Mouse (Mus musculus) NIH3T3 (cell line): ENCODE measurements around the gene Ptpn21.

ENCODE experiments used
- DNase-seq: peaks from one replicate; pipeline ENCODE4 v3.0.0-alpha.2; 2012; ENCODE audit warnings: low read depth

Gene Ptpn21

DNA sequence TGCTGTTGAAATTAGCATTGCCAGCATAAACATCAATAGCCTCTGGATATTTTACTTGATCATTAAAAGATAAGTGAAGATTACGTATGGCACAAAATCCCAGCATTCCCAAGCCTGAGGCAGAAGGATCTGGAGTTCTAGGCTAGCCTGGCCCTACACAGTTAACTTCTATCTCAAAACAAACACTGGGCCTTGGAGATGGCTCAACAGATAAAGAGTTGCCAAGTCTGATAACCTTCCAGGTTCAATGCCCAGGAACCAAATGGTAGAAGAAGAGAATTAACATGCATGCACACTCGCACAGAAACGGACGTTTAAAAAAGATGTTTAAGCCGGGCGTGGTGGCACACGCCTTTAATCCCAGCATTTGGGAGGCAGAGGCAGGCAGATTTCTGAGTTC is 13.0 kb downstream of the Ptpn21 start:
- DNase-seq: no peak

DNA sequence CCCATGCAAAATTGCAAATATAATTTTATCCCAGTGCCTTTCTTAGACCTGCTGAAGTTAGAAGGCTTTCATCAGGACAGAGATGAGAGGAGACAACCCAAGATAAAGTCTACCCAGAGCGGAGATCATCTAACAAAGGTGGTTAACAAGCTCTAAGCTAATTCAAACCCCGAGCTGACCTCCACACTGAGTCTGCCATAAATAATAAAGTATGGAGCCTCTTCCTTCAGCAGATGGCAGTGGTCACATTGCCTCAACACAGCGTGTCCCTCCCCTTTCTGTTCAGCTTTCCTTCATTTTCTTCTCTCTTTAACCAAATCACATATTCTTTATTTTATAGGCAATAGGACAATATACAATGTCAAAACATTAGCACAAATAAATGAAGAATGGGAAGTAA is 16.2 kb downstream of the Ptpn21 start:
- no peak for DNase-seq

DNA sequence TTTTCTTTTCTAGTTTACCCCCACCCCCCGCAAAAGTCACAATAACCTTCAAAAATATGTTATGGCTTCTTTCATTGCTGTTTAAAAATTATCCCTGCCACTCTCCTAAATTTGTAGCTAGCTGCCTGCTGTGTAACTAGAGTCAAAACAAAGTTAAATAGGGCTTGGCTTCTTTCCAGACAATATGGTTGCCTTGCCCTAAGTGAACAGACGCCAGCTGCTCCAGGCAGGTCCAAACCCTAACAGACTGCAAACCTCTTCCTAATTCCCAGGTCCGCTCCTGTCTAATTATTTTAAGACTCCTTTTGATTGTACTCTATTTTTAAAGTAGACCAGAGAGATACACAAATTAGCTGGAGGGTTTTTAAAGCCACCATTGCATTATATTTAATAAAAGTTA is 16.6 kb downstream of the Ptpn21 start:
- no peak for DNase-seq

DNA sequence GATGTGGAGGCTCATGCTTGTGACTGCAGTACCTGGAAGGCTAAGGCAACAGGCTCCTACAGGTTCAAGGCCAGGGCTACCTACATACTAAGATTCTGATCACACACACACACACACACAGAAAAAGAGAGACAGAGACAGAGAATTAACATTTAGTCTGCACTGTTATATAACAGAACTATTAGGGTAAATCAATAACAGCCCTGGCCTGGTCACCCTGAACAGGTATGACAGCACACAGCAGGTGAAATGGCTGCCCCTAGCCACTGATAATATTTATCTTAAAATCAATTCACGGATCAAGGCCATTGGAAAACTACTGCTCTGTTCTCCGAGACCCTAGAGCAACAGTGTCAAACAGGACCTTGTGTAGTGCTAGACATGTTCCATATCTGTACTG is 21.1 kb downstream of the Ptpn21 start:
- DNase-seq: no peak

DNA sequence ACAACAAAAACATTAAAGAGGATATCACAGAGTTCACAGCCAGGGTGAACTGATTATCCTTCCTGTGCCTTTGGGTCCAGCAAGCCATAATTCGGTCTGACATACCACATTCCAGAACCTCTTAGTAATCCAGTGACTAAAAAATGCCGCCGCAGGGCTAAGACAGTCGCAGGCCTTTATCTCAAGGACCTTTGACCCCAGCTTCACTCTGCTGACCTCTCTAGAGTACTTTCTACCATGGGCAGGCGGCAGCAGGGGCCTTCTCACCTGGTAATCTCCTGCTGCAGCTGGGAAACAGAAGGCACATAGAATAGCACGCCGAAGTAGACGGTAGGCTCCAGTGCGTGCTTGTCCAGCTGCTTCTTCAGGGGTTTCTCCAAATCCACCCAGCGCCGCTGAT is 22.4 kb downstream of the Ptpn21 start:
- DNase-seq: peak; percentile 41

DNA sequence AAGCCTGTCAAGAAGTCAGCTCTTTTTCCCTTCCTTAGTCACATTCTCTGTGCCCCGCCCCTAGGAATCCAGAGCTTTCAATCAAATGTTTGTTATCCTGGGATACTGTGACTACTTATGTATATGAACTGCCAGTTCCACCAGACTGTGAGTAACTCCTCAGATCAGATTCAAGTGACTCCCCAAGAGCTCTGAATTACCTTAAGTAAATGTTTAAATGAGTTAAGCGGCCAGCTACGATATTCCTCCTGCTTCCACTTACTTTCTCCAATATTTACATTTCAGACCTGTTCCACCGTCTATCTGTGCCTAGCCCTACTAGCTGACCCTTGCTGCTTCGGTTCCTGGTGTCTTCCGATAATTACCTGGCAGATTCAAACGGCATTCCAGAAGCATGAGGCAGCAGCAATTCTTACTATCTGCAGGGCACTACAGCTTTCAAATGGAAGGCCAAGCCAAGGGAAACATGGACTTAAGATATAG is 23.5 kb downstream of the Ptpn21 start:
- DNase-seq: peak; percentile 76

DNA sequence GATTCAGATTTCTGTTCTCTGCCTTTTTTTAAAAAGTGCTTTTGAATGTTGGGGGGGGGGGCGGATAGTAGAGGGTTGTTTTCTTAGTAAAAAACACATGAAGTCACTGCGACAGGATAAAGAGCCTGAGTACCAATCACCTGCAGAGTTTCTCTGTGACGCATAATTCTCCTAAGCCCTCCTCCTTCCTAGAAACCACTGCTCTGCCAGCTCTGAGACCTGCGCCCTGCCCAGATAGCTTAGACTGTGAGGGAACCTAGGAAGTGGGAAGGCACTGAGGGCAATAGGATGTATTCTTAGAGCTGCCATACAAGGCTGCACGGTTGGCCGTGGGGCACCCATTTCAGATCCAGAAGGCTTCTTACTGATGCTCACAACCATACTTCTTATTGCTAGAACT is 24.4 kb downstream of the Ptpn21 start:
- DNase-seq: no peak

DNA sequence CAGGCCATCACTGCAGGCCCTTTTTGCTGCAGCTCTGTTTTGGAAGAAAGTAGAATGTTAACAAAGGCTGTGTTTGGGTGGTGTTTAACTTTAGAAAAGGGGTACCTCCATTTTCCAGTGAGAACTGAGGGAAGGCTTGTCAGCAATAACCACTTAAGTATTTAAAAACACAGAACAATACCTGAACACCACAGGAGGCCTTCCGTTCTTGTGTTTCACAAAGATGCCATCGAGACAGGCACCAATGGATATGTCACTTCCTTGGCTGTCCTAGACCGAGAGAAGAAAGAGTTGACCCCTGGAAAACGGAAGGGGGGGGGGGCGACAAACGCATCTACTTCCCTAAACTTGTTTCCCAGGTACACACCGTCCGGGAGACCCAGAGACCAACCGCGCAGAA is 33.2 kb downstream of the Ptpn21 start:
- no peak for DNase-seq

DNA sequence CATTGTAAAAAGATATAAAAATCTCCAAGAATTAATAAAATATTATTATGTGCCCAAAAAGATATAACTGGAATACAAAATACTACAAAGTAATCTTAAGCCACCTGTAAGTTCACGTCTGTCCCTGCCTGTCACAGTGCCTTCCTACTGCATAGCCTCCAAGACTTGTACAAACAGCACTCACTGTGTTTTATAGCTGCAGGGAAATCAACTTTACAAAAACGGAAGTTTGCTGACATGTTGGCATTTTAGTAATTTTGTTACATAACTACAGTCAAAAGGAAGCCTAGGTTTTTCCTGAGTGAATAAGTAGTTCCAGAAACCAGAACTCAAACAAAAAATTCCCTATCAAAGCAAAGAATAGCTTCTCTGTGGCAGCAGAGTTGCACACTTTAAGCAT is 33.7 kb downstream of the Ptpn21 start:
- DNase-seq: no peak

DNA sequence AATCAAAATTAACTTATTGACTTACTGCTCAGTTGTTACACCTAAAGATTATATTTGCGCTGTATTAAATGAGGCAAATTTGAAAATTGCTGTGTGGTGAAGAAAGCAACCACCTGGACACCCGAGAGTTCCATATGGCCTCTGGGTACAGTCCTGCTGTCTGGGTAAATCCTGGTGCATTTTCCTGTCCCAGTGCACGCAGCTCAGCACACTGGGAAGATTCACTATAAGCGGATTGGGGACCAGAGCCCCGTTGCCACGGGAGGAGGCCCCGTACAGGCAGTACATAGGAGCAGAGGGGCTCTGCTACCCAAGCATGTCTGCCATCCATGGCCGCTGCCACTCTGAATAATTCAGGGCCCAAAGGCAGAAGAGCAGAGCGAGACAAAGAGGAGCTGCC is 35.6 kb downstream of the Ptpn21 start:
- DNase-seq: no peak

DNA sequence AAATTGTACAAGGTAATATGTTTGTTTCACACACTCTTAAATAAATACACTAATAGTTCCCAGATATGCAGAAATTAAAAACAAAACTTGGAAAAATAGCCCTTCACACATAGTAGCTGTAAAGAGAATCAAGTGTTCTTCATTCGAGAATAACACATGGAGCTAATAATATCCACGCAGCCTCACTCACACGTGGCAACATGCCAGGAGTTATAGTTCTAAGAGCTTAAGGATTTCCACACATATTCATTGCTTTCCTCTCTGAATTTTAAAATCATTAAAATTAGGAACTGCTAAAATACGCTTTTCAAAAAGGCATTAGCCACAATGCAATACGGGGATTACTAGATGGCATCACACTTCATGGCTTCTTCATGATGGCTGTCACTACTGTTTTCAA is 40.0 kb downstream of the Ptpn21 start:
- DNase-seq: peak; percentile 72

DNA sequence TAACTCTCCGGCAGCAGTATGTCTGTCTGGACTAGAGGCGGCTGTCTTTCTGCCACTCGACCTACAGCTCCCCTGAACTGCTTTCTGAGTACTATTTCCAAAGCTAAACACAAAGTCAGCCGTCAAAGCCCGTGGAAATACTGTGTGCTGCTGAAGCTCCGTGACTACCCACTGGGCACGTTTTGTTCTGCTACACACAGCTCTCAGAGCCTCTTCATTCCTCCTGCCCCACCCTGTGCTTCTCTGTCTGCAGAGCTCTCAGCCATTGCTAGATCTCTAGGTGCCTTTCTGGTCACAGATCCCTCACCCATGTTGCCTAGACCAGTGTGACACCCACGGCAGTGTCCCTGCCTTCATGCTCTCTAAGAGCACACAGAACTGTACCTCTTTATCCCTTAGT is 47.0 kb downstream of the Ptpn21 start:
- no peak for DNase-seq

DNA sequence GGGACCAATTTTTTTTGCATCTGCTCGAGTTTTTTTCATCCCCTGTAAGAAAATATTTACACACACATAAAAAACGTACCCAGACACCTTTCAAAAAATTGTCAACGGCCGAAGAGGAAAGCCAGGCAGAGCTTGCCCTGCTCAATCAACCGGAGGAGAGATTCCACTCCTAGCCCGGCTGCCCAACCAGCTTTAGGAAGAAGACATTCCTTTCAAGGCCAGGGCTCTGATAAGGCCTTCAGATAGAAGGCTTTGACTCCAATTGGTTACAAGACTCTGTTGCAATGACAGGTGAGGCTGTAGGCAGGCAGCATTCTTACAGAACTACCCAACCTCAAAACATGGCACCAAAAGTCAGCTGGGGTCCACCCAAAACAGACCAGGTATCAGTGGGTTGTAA is 53.6 kb downstream of the Ptpn21 start:
- no peak for DNase-seq

DNA sequence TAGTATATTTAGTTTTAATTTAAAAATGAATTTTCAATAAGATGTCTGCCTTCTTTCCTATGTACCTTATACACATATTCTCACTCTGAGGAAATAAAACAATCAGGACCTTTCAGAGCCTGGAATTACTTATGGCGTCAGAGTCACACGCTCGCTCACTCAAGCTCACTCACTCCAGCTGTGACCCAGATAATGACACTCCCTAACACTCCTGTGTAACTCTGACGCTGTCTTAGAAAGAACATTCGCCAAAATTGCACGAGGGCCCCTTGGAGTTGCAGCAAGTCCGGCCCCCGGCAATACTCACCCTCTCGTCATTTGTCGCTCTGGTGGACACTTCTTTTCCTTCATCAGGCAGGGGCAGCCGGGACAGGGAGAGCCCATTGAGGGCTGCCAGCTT is 54.0 kb downstream of the Ptpn21 start:
- no peak for DNase-seq

DNA sequence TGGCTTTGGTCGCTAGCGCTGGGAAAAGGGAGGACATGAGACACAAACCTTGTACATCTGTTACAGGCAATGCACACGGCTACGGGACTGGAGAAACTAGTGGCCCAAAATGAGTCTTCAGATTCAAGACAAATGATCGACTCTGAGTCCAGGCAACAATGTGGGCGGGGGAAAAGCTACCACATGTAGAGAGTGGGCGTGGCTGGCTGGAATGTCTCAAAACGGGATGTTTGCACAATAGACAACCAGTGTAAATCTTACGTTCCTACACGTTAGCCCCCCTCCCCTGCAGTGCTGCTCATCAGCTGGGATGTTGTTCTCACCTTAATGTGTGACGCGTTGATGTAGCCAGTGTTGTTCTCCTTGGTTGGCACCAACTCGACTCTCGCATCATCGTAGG is 55.0 kb downstream of the Ptpn21 start:
- DNase-seq: no peak

DNA sequence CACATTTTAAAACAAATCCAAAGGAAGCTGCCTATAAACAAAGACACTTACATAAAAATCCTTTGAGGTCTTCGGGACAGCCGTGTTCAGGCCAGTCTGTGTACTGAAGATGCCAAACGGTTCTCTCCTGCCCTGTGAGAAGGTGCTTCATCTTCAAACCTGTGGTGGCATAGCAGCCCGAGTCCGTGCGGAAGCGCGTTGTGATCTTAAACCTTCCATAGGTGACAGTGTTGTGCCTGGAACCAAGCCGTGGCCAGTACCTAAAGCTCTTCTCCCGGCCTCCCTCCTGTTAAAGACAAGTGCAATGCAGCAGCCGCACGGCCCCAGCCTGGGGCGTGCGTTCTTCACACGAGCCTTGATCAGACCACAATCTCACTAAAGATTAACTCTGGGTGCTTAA is 57.3 kb downstream of the Ptpn21 start:
- no peak for DNase-seq

DNA sequence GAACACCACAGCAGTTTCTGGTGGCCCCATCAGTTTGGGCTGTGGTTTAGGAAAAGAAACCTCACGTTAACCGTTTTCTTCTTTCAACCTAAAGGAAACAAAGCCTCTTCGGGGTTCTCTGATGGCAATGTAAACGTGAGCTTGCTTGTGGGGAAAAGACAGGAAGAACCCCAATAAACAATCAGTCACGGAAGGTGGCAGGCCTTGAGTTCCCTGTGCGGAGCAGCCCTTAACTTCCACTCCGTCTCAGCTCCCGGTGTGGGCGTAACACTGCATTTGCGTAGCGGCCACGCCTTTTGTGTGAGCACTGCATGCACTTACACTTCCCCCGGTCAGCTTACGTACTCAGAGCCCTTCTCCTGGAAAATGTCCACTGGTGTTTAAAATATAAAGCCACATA is 59.9 kb downstream of the Ptpn21 start:
- DNase-seq: no peak

DNA sequence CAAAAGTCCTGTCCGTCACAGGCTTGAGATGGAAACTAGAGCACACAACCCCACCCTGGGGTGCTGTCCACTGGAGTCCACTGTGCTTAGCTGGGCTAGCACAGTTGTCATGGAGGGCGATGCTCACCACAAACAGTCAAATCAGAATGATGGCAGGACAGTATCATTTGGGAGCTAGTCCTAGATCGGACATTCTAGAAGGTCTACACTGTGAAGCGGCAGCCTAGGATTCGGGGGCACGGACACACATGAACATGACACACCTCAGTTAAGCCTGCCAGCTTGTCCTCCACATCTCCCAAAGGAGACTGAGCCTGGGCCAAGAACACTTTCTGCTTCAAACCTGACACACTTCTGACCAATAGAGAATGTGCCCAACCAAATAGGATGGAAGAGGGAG is 60.3 kb downstream of the Ptpn21 start:
- DNase-seq: no peak

DNA sequence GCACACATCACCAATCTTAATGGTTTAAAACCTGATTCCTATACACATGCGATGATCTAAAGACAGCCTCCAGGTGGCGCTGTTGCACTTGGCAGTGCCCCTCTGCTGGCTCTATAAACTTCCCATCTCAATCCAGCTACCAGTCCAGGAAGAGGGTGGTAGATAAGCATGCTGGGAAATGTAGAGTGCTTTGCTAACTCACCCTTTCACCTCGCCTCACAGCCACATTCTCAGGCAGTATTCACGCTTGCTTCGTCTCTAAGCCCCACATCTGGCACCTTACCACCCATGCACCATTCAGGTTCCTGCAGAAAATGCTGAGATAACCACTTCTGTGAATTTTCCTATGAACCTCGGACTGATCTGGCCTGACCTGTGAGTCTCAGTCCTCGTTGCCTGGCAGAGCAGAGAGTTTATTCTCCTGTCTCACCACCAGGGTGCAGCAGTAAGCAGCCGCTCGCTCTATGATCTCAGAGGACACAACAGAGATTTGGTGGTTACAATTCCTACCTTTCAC is 62.5 kb downstream of the Ptpn21 start:
- peak; percentile 72 for DNase-seq

DNA sequence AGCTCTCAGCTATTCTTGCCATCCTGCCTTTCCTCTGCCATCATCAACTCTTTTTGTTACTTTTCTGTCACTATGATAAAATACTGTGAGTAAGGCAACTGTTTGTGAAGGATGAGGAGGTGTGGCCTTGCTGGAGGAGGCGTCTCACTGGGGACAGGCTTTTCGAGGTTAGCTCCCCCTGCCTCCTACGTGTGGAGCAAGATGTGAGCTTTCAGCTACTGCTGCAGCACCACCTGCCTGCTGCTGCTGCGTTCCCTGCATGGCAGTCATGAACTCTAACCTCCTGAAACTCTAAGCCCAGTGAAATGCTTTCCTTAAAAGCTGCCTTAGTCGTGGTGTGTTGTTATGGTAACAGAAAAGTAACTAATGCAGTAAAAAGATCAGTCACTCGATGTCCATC is 63.3 kb downstream of the Ptpn21 start:
- no peak for DNase-seq

DNA sequence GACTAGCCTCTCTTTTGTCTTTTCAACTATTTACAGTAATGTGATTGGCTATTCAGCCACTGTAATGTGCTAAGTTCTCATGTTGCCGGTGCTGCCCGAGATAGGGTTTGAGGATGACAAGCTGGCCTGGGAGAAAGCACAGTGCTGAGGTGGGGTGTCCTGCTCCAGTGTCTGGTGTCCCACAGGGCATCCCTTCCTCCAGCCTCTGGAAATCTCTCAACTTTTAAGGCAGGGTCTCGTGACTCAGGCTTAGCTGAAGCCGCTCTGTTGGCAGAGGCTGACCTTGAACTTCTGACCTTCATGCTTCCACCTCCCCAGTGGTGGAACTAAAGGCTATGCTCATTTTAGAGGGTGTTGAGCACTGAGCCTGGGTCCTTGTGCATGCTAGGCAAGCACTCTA is 66.8 kb downstream of the Ptpn21 start:
- DNase-seq: no peak

DNA sequence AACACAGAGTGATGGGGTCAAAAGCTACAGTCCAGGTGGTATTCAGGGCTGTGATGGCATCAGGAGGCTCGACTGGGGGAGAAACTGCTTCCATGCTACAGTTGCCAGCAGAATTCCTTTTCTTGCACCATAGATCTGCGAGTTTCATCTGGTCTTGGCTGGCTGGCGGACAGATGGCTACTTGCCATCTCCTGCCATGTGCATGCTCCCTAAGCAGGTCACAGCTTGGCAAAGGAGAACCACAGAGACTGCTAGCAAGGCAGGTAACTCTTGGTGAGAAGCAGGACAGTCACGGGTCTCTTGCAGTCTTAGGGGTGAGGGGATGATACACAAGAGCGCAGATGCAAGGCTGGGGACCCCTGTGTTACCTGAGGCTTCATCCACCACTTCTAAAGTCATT is 67.3 kb downstream of the Ptpn21 start:
- peak; percentile 42 for DNase-seq

DNA sequence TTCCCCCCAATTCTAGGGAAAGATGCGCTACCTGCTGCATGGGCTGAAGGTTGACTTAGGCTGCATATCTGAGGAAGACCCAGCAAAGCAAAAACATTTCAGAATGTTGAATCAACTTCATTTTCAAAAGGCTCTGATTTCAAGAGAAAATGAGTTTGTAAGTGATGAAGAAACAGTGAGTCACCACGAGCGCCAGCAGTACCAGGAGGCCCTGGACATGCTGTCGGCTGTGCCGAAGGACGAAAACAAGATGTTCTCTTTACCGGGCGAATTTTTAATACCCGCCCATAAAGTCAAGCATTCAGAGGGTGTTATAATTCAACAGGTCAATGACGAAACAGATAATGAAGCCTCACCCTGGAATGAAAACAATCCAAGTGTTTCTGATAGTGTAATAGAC is 68.1 kb downstream of the Ptpn21 start:
- peak; percentile 29 for DNase-seq

DNA sequence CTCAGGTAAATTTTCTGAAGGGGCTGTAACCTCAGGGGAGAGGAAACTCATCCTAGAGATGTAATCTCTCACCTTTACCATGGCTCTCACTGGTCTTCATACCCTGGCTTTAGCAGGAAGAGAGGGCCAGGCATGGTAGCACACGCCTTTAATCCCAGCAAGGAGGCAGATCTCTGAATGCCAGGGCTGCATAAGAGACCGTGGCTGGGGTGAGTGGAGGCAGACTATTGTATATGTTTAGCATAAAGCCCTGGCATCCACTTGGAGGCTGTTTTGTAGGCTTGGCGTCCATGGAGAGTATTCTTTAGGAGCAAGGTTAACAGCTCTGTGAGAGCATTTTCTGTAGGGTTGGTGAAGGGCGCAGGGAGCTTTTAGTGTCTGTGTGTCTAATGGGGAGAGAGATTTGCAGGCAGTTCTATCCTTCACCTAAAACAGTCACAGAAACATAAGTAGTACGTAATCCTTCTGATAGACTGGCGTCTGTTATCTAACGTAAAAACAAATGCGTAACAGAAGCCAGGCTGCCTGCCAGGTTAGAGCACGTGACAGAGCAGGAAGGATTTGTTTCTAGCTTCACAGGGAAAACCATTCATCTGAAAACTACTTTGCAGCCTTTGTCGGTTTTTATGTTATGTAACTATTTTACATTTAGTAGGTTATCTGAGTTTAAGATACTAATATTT is 68.9 kb downstream of the Ptpn21 start:
- DNase-seq: peak; percentile 34
